ENCODE assay signal across 17 mouse cellular contexts in the genomic region with DNA sequence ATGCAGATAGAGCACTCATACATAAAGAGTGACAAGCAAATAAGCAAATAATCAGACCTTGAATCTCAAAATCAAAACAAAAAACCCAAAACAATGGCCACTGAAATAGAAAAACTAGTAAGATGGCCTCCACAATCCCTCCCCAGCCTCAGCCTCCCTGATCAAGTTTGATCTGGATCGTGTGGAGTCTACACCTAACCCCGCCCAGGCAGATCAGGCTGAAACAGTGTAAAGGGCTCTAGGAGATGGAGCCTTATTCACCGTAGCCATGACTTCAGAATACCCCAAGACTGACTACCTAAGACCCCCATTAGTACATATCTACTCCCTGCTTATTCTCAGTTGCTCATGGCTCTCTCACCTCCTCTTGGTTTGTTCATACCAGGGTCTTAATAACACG. TPM values are rescaled to one million over a fixed set of nuclear protein-coding genes. Genes with fewer than 3 reads are reported as not detected.
DNase-seq lines count a peak whose midpoint lies in the region; ATAC-seq and TF ChIP-seq lines count a peak whose summit lies in the region.
"Had no signal": no experiment of that assay in that cellular context is flagged by ENCODE, and none has a peak within 500 bp of the region (broad histone marks: within the 10 kb centered on the region; RNA-seq: fewer than 3 reads in every experiment).

No protein-coding gene starts in this region.

- no peaks in the 10 kb centered on the region for H3K9me3 ChIP-seq in lung, embryonic 16.5 days (ENCODE audit: control insufficient read depth, low read length)
- H3K9me3 ChIP-seq in ES-E14 (ENCODE audit: control insufficient read depth, insufficient read depth, low read depth, low read length): no peaks in the 10 kb centered on the region
- H3K9me3 ChIP-seq in embryonic facial prominence, embryonic 15.5 days (replicated peaks): no peaks in the 10 kb centered on the region
- H3K9me3 ChIP-seq in stomach, postnatal 0 days (ENCODE audit: control insufficient read depth, low read length): no peaks in the 10 kb centered on the region
- H3K9me3 ChIP-seq: limb, embryonic 13.5 days; liver, embryonic 13.5 days had no signal

- no peak overlapping the region for H3K4me2 ChIP-seq in lung, embryonic 16.5 days (ENCODE audit: low read depth, low read length)
- no peak overlapping the region for H3K4me2 ChIP-seq in embryonic facial prominence, embryonic 15.5 days (replicated peaks)
- H3K4me2 ChIP-seq in stomach, postnatal 0 days (replicated peaks; ENCODE audit: low read depth): no peak overlapping the region
- H3K4me2 ChIP-seq: limb, embryonic 13.5 days; liver, embryonic 13.5 days had no signal

- TF ChIP-seq EP300 in stomach, postnatal 0 days (optimal IDR thresholded peaks at IDR 0.05): no peak

- 0 out of 2 replicates have a peak, but pooled peaks cover 5% of the 10 kb centered on the region for H3K4me1 ChIP-seq in lung, embryonic 16.5 days (replicated peaks; ENCODE audit: control insufficient read depth, insufficient read depth, low read length)
- no peaks in the 10 kb centered on the region for H3K4me1 ChIP-seq in lung, adult 2 months (ENCODE audit: control insufficient read depth, insufficient read depth, low read length)
- H3K4me1 ChIP-seq in ES-E14 (ENCODE audit: control insufficient read depth in 2 of 2, insufficient read depth in 2 of 2, low read length in 2 of 2, poor library complexity in 1 of 2): peaks cover 5 to 9% of the 10 kb centered on the region in 2 experiments; a peak in 3 of 4 replicates
- peaks cover 7% of the 10 kb centered on the region; the same call in 1 of the 2 replicates for H3K4me1 ChIP-seq in embryonic facial prominence, embryonic 15.5 days
- H3K4me1 ChIP-seq in stomach, postnatal 0 days (replicated peaks; ENCODE audit: control insufficient read depth, insufficient read depth): no peaks in the 10 kb centered on the region; the same call in 1 of the 2 replicates
- no peaks in the 10 kb centered on the region for H3K4me1 ChIP-seq in thymus, adult 2 months (replicated peaks; ENCODE audit: control insufficient read depth, insufficient read depth, low read length)

- no peaks in the 10 kb centered on the region for H3K36me3 ChIP-seq in lung, embryonic 16.5 days (ENCODE audit: control insufficient read depth, insufficient read depth, low read length)
- H3K36me3 ChIP-seq in ES-E14 (ENCODE audit: control insufficient read depth, insufficient read depth, low read length, poor library complexity, severe bottlenecking): no peaks in the 10 kb centered on the region
- H3K36me3 ChIP-seq in embryonic facial prominence, embryonic 15.5 days: no peaks in the 10 kb centered on the region
- no peaks in the 10 kb centered on the region for H3K36me3 ChIP-seq in stomach, postnatal 0 days (ENCODE audit: control insufficient read depth, insufficient read depth, low read length)
- H3K36me3 ChIP-seq in thymus, adult 2 months (ENCODE audit: control insufficient read depth, insufficient read depth, low read length): no peaks in the 10 kb centered on the region
- H3K36me3 ChIP-seq: limb, embryonic 13.5 days; liver, embryonic 13.5 days had no signal

- no peaks in the 10 kb centered on the region for H3K27me3 ChIP-seq in lung, embryonic 16.5 days (ENCODE audit: control insufficient read depth, insufficient read depth, low read depth, low read length)
- no peaks in the 10 kb centered on the region for H3K27me3 ChIP-seq in embryonic facial prominence, embryonic 15.5 days
- no peaks in the 10 kb centered on the region for H3K27me3 ChIP-seq in stomach, postnatal 0 days (ENCODE audit: control insufficient read depth, insufficient read depth, low read length)
- no peaks in the 10 kb centered on the region for H3K27me3 ChIP-seq in thymus, adult 2 months (ENCODE audit: control insufficient read depth, insufficient read depth, low read length)
- H3K27me3 ChIP-seq: limb, embryonic 13.5 days; liver, embryonic 13.5 days had no signal

- in situ Hi-C loops in ES-E14 (cut with MboI; ENCODE audit: low sequenced_read_pairs in 2 of 2, unreplicated experiment in 2 of 2): no loop called here

- H3K9ac ChIP-seq in lung, embryonic 16.5 days (ENCODE audit: low read length): no peak overlapping the region
- H3K9ac ChIP-seq in ES-E14 (ENCODE audit: insufficient read depth, low read depth, low read length, poor library complexity, severe bottlenecking): no peak overlapping the region
- no peak overlapping the region for H3K9ac ChIP-seq in embryonic facial prominence, embryonic 15.5 days
- H3K9ac ChIP-seq in stomach, postnatal 0 days (ENCODE audit: low read length): no peak overlapping the region
- H3K9ac ChIP-seq: limb, embryonic 13.5 days; liver, embryonic 13.5 days had no signal

- ATAC-seq in lung, embryonic 16.5 days (ENCODE audit: low read depth): 0 out of 2 replicates have a peak, but pooled peaks have one; percentile 36
- ATAC-seq in embryonic facial prominence, embryonic 15.5 days (ENCODE audit: insufficient number of reproducible peaks, low FRiP score, low TSS enrichment, low read depth): 0 out of 2 replicates have a peak, but pooled peaks have one; percentile 51
- ATAC-seq in stomach, postnatal 0 days (ENCODE audit: low FRiP score, low TSS enrichment): peak; percentile 41
- ATAC-seq: forebrain, embryonic 14.5 days; hindbrain, embryonic 16.5 days had no signal

- no peak for TF ChIP-seq CTCF in lung, adult 2 months (IDR thresholded peaks at IDR 0.05; ENCODE audit: insufficient read depth, low read length)
- TF ChIP-seq CTCF in stomach, postnatal 0 days (IDR thresholded peaks at IDR 0.05; ENCODE audit: low read depth): no peak
- TF ChIP-seq CTCF in thymus, adult 2 months (IDR thresholded peaks at IDR 0.05; ENCODE audit: borderline replicate concordance, control insufficient read depth, extremely low read depth, insufficient read depth, low read length, poor library complexity): no peak

- no peak overlapping the region for H3K27ac ChIP-seq in lung, embryonic 16.5 days (ENCODE audit: low read length)
- no peak overlapping the region; the same call in 1 of the 2 replicates for H3K27ac ChIP-seq in ES-E14 (ENCODE audit: insufficient read depth, low read depth, low read length, poor library complexity, severe bottlenecking)
- no peak overlapping the region for H3K27ac ChIP-seq in embryonic facial prominence, embryonic 15.5 days (replicated peaks)
- H3K27ac ChIP-seq in stomach, postnatal 0 days (replicated peaks): no peak overlapping the region
- no peak overlapping the region for H3K27ac ChIP-seq in thymus, adult 2 months (ENCODE audit: control insufficient read depth, insufficient read depth, low read length)
- H3K27ac ChIP-seq: limb, embryonic 13.5 days; liver, embryonic 13.5 days had no signal

- no peak for TF ChIP-seq POLR2A in lung, adult 2 months (IDR thresholded peaks at IDR 0.05; ENCODE audit: borderline replicate concordance, extremely low read depth, low read depth, low read length)
- TF ChIP-seq POLR2A in thymus, adult 2 months (IDR thresholded peaks at IDR 0.05; ENCODE audit: control insufficient read depth, extremely low read depth, insufficient read depth, low read length, poor library complexity): no peak

- H3K4me3 ChIP-seq in lung, embryonic 16.5 days (ENCODE audit: low read length): no peak overlapping the region
- H3K4me3 ChIP-seq in lung, adult 2 months (replicated peaks; ENCODE audit: extremely low read depth, low read depth, low read length): no peak overlapping the region
- no peak overlapping the region for H3K4me3 ChIP-seq in ES-E14 (ENCODE audit: insufficient read depth in 1 of 2, low read depth in 1 of 2, low read length in 2 of 2, poor library complexity in 1 of 2, severe bottlenecking in 1 of 2)
- no peak overlapping the region for H3K4me3 ChIP-seq in embryonic facial prominence, embryonic 15.5 days (replicated peaks)
- H3K4me3 ChIP-seq in stomach, postnatal 0 days (ENCODE audit: low read depth, low read length): no peak overlapping the region
- no peak overlapping the region for H3K4me3 ChIP-seq in thymus, adult 2 months (ENCODE audit: control insufficient read depth, insufficient read depth, low read length)
- H3K4me3 ChIP-seq: limb, embryonic 13.5 days; liver, embryonic 13.5 days had no signal

- WGBS in lung, embryonic 16.5 days: 59% methylated on average over 4 of the region's 4 CpGs
- 70% methylated on average over 4 of the region's 4 CpGs for WGBS in lung, adult 2 months
- 67% methylated on average over 4 of the region's 4 CpGs for WGBS in embryonic facial prominence, embryonic 15.5 days
- 52% methylated on average over 4 of the region's 4 CpGs for WGBS in stomach, postnatal 0 days
- WGBS in thymus, adult 2 months: 91% methylated on average over 4 of the region's 4 CpGs

- DNase-seq in lung, adult 2 months: no peak
- peak; percentile 49 for DNase-seq in ES-E14 (ENCODE audit: low read depth, low spot score)
- no peak for DNase-seq in stomach, postnatal 0 days (ENCODE audit: low spot score)
- no peak for DNase-seq in thymus, adult 2 months
- DNase-seq in natural killer cell, adult 2 months (ENCODE audit: low spot score in 2 of 2): no peak
- DNase-seq: cerebellum, adult 9-10 months; gastrocnemius, postnatal 25 days; kidney, adult 8-10 months; liver, embryonic 13.5 days; lung, postnatal 14 days; thymus, adult 18-20 months had no signal

TF ChIP-seq in ES-E14, 5 proteins besides CTCF, POLR2A, EP300 and RAD21:
- no peak for TF ChIP-seq MAFK (IDR thresholded peaks at IDR 0.05; ENCODE audit: insufficient read depth, low read depth, low read length)
- 0 out of 2 replicates have a peak, but pooled peaks have one; percentile 34 for TF ChIP-seq ZNF384 (IDR thresholded peaks at IDR 0.05; ENCODE audit: low read depth, low read length)
- no peak for TF ChIP-seq HCFC1 (IDR thresholded peaks at IDR 0.05; ENCODE audit: borderline replicate concordance, insufficient read depth, low read length)
- no peak for TF ChIP-seq ZC3H11A (IDR thresholded peaks at IDR 0.05; ENCODE audit: borderline replicate concordance, low read depth, low read length)
- TF ChIP-seq CHD2 (IDR thresholded peaks at IDR 0.05; ENCODE audit: low read depth, low read length): no peak

RNA-seq across cellular contexts. Expression of a gene that starts 41.1 kb away (rescaled TPM):
- polyA plus RNA-seq in lung, embryonic 16.5 days (2015; fragmentation: Nextera tagmentation; extraction: Ambion mirVana): 37.5 and 41.0 TPM in 2 replicates
- 0.03 and 0.07 TPM in 2 replicates for polyA plus RNA-seq in lung, adult 2 months (2012; rRNA removed)
- total RNA-seq in ES-E14 (2012; rRNA removed): 20.0 and 32.8 TPM in 2 replicates
- 46.1 and 48.8 TPM in 2 replicates for polyA plus RNA-seq in embryonic facial prominence, embryonic 15.5 days (2015; fragmentation: Nextera tagmentation; extraction: Ambion mirVana)
- polyA plus RNA-seq in stomach, postnatal 0 days (2015; fragmentation: Nextera tagmentation; extraction: Ambion mirVana): 40.7 and 43.6 TPM in 2 replicates
- polyA plus RNA-seq in thymus, adult 2 months (2012; rRNA removed): 1.3 and 1.9 TPM in 2 replicates
- total RNA-seq: heart, adult 8-10 months had no signal

Comparison
In these comparisons a context has a peak if more than half of its experiments do, and no peak if none do; other contexts are left out.
1. RNA of a gene that starts 41.1 kb away (polyA plus RNA-seq): 46.1 to 48.8 TPM in embryonic facial prominence, embryonic 15.5 days, 37.5 to 41.0 TPM in lung, embryonic 16.5 days and 40.7 to 43.6 TPM in stomach, postnatal 0 days; 1.3 to 1.9 TPM in thymus, adult 2 months and 0.03 to 0.07 TPM in lung, adult 2 months; every median in the first group is over 10 times any median in the second.
2. Peak in every context shown above with its lines, with median percentiles within 50 percentile points of each other: ATAC-seq.